Mouse (Mus musculus): ENCODE measurements around the gene Olfr1404. TPM values are rescaled to one million over a fixed set of nuclear protein-coding genes. Genes with fewer than 3 reads are reported as not detected.

Olfr1404 gene
- polyA plus RNA-seq, 1 experiment from 2014 or later = not detected

GRCm38 (mm10) chr1:173249888-173250287 is 37.7 kb downstream of the Olfr1404 start:
- DNase-seq (ENCODE audit: low spot score) = no peak
- no peaks in the 10 kb centered on the region for H3K4me1 ChIP-seq (replicated peaks; ENCODE audit: control insufficient read depth, insufficient read depth, low read length)
- H3K36me3 ChIP-seq (ENCODE audit: control insufficient read depth, insufficient read depth, low read length) = no peaks in the 10 kb centered on the region
- no peaks in the 10 kb centered on the region for H3K27me3 ChIP-seq (replicated peaks; ENCODE audit: control insufficient read depth, insufficient read depth, low read length)
- no peak overlapping the region for H3K9ac ChIP-seq (ENCODE audit: low read depth, low read length)
- no peak overlapping the region for H3K27ac ChIP-seq (ENCODE audit: low read depth, low read length)
- H3K4me2 ChIP-seq = no peak overlapping the region
- ATAC-seq (replicated peaks; ENCODE audit: low FRiP score) = no peak
- no peak overlapping the region for H3K4me3 ChIP-seq (ENCODE audit: low read depth, low read length)
- H3K9me3 ChIP-seq (ENCODE audit: control insufficient read depth, low read length) = no peaks in the 10 kb centered on the region
- 85% methylated on average over 3 of the region's 3 CpGs for whole genome bisulfite sequencing

- no peak for ATAC-seq (replicated peaks; ENCODE audit: low FRiP score)
- Histone ChIP-seq H3K4me1 (replicated peaks; ENCODE audit: control insufficient read depth, insufficient read depth, low read length) (no peaks in the 10 kb centered on the region), H3K36me3 (ENCODE audit: control insufficient read depth, insufficient read depth, low read length) (no peaks in the 10 kb centered on the region), H3K4me2 (no peak within 1 kb of the TSS), H3K27ac (ENCODE audit: low read depth, low read length) (no peak within 1 kb of the TSS), H3K27me3 (replicated peaks; ENCODE audit: control insufficient read depth, insufficient read depth, low read length) (no peaks in the 10 kb centered on the region), H3K9ac (ENCODE audit: low read depth, low read length) (no peak within 1 kb of the TSS), H3K4me3 (ENCODE audit: low read depth, low read length) (no peak within 1 kb of the TSS), H3K9me3 (ENCODE audit: control insufficient read depth, low read length) (no peaks in the 10 kb centered on the region)
- DNase-seq (ENCODE audit: low spot score) = no peak
These were observed 53.5 kb downstream of the Olfr1404 start, which contains the start of gene Olfr418 for GRCm38 (mm10) chr1:173265701-173266100. Olfr418 (plus strand) TSS chr1:173266001.

Other genes with a start within 250 kb of the Olfr1404 start
- 0.05 TPM in 1 of 2 replicates, not detected in the other for gene Olfr1408, start 75.0 kb upstream of the Olfr1404 start, polyA plus RNA-seq (2014; fragmentation: Nextera tagmentation; extraction: Ambion mirVana)
- gene Olfr1406, start 21.8 kb upstream of the Olfr1404 start, polyA plus RNA-seq (2014; fragmentation: Nextera tagmentation; extraction: Ambion mirVana) = not detected in 2 replicates
- gene Olfr218, start 14.6 kb upstream of the Olfr1404 start, polyA plus RNA-seq (2014; fragmentation: Nextera tagmentation; extraction: Ambion mirVana) = not detected in 2 replicates
- 0.16 TPM in 1 of 2 replicates, not detected in the other for gene Fcer1a, start 14.8 kb downstream of the Olfr1404 start, polyA plus RNA-seq (2014; fragmentation: Nextera tagmentation; extraction: Ambion mirVana)
- gene Olfr418, start 53.6 kb downstream of the Olfr1404 start, polyA plus RNA-seq (2014; fragmentation: Nextera tagmentation; extraction: Ambion mirVana) = not detected in 2 replicates
- not detected in 2 replicates for gene Mptx2, start 65.4 kb downstream of the Olfr1404 start, polyA plus RNA-seq (2014; fragmentation: Nextera tagmentation; extraction: Ambion mirVana)
- gene Ackr1, start 121.4 kb downstream of the Olfr1404 start, polyA plus RNA-seq (2014; fragmentation: Nextera tagmentation; extraction: Ambion mirVana) = 15.0 and 16.5 TPM in 2 replicates
- 1.1 and 3.2 TPM in 2 replicates for gene Aim2, start 138.5 kb downstream of the Olfr1404 start, polyA plus RNA-seq (2014; fragmentation: Nextera tagmentation; extraction: Ambion mirVana)
- gene Cadm3, start 155.3 kb downstream of the Olfr1404 start, polyA plus RNA-seq (2014; fragmentation: Nextera tagmentation; extraction: Ambion mirVana) = 1.1 and 1.5 TPM in 2 replicates